Mouse (Mus musculus) intestine, postnatal 0 days (tissue): ENCODE results near the gene Olfr781. TPM values are rescaled to one million over a fixed set of nuclear protein-coding genes. Genes with fewer than 3 reads are reported as not detected.
"Not testable (repeated sequence)": the region's sequence is repeated elsewhere in the genome, so short reads cannot be mapped to it uniquely, and the experiment has no call there.

ENCODE experiments used
- ATAC-seq: fragments of 200-750 bp; cut with Nextera tagmentation; 2 replicates; pipeline ENCODE4 v1.8.0; 2017; ENCODE audit warnings: mild to moderate bottlenecking, moderate TSS enrichment, moderate library complexity
- H3K27ac ChIP-seq: fragments of 300-500 bp; sonication (generic); 2 replicates; pipeline ENCODE4 v1.5.1; 2014; ENCODE audit warnings: mild to moderate bottlenecking, low read depth, low read length, moderate library complexity
- H3K27me3 ChIP-seq: fragments of 300-500 bp; sonication (generic); replicated peaks from 2 replicates; pipeline ENCODE4 v1.6.1; 2014; ENCODE audit warnings: low read length, mixed read lengths; ENCODE audit not compliant: control insufficient read depth, insufficient read depth
- H3K36me3 ChIP-seq: fragments of 300-500 bp; sonication (generic); 2 replicates; pipeline ENCODE4 v1.6.1; 2014; ENCODE audit warnings: mild to moderate bottlenecking, moderate library complexity; ENCODE audit not compliant: control insufficient read depth, insufficient read depth
- H3K4me1 ChIP-seq: fragments of 300-500 bp; sonication (generic); replicated peaks from 2 replicates; pipeline ENCODE4 v1.6.1; 2014; ENCODE audit warnings: antibody characterized with exemption, low read length, mixed read lengths; ENCODE audit not compliant: control insufficient read depth, insufficient read depth
- H3K4me2 ChIP-seq: fragments of 300-500 bp; sonication (generic); replicated peaks from 2 replicates; pipeline ENCODE4 v1.6.1; 2014; ENCODE audit warnings: low read depth, mild to moderate bottlenecking, moderate library complexity
- H3K4me3 ChIP-seq: fragments of 300-500 bp; sonication (generic); 2 replicates; pipeline ENCODE4 v1.5.1; 2014; ENCODE audit warnings: low read depth, low read length
- H3K9ac ChIP-seq: fragments of 300-500 bp; sonication (generic); 2 replicates; pipeline ENCODE4 v1.6.1; 2014; ENCODE audit warnings: mild to moderate bottlenecking, low read depth, low read length
- H3K9me3 ChIP-seq: fragments of 300-500 bp; sonication (generic); 2 replicates; pipeline ENCODE4 v1.6.1; 2016; ENCODE audit warnings: mixed run types; ENCODE audit not compliant: control insufficient read depth
- CTCF ChIP-seq: sonication (generic); IDR thresholded peaks from 2 replicates; pipeline ENCODE4 v1.5.1; 2016; ENCODE audit warnings: low read depth, mild to moderate bottlenecking, control low read depth, antibody characterized with exemption, moderate library complexity
- WGBS: fragments of 180-500 bp; shearing (Covaris S2); extraction: QIAGEN DNeasy Blood & Tissue Kit; methylation state at CpG from one replicate; pipeline ENCODE4 v1.1.7; 2014; 5-methylcytosine and 5-hydroxymethylcytosine counted together
- polyA plus RNA-seq: library from polyadenylated mRNA; unstranded; fragments of >200 nt; fragmentation: Nextera tagmentation; extraction: Ambion mirVana; gene quantifications from 2 replicates; pipeline ENCODE4 v1.2.1, GENCODE M21; 2015

Gene Olfr781
- not detected in 2 replicates for polyA plus RNA-seq

DNA sequence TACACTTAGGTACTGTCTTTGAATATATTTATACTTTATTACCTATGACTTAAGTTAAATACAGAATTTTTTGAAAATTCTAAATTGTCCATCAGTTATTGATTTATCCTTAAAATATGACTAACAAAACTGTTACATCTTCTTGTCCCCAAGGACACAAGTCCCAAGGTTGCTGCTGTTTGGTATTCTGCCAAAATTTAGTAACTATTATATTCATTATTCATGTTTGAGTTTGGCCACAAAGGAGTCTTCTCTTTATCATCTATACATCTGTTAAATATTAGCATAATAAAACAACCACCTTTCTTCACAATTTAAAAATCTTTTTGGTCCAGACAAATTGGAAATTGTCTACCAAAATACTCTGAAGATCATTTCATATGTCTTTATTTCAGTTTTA, at the start of gene Olfr781:
Olfr781 (plus strand) TSS at position 301 of the 400 bp plus-strand sequence.
- Histone ChIP-seq H3K27me3 (no peaks in the 10 kb centered on the region), H3K9ac (no peak within 1 kb of the TSS), H3K27ac (no peak within 1 kb of the TSS), H3K4me3 (no peak within 1 kb of the TSS), H3K9me3 (no peaks in the 10 kb centered on the region), H3K4me1 (no peaks in the 10 kb centered on the region), H3K4me2 (no peak within 1 kb of the TSS), H3K36me3 (no peaks in the 10 kb centered on the region)
- no peak for TF ChIP-seq CTCF
- ATAC-seq, result no peak

DNA sequence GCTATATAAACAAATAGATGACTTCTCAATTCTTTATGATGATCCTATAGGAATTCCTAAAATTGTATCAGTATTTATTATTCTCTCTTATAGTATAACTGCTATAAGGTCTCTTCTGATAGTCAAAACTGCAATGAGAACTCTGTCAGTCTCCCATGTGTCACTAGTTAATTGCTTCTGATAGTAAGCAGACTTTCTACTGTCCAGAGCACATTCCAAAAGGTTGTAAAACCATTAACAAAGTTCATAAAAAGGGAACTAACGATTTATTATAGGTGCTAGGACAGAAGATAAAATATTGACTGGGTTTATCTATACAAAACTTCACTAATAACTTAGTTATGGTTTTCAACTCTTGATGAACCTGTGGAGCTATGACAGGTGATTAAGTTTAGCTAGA, 15.7 kb upstream of the Olfr781 start:
- 16% methylated on average over 1 of the region's 1 CpGs for WGBS
- not testable (repeated sequence) for H3K36me3 ChIP-seq, H3K9me3 ChIP-seq, H3K9ac ChIP-seq, H3K4me2 ChIP-seq, H3K4me3 ChIP-seq, H3K27ac ChIP-seq, H3K27me3 ChIP-seq, H3K4me1 ChIP-seq
- peak; percentile 31; the same call in 1 of the 2 replicates for ATAC-seq

DNA sequence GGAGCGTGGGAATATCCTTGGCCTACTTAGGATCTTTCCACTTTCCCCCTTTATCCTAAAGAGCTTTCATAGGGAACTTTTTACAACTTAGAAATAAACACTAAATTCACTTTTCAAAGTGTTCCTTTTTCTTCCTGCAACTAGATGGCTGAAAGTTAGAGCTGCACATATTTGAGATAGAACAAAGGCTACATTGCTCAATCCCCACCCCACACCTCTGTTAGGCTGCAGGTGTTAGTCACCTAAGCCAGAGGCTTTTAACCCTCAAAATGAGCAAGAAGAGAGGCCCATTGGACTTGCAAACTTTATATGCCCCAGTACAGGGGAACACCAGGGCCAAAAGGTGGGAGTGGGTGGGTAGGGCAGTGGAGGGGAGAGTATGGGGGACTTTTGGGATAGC, 15.1 kb upstream of the Olfr781 start:
- H3K9ac ChIP-seq, H3K4me3 ChIP-seq, H3K27me3 ChIP-seq, H3K9me3 ChIP-seq, H3K4me1 ChIP-seq, H3K4me2 ChIP-seq, H3K36me3 ChIP-seq, H3K27ac ChIP-seq: not testable (repeated sequence)
- WGBS, result no CpG with 5 or more reads among the region's 1 CpGs
- 0 out of 2 replicates have a peak, but pooled peaks have one; percentile 33 for ATAC-seq

DNA sequence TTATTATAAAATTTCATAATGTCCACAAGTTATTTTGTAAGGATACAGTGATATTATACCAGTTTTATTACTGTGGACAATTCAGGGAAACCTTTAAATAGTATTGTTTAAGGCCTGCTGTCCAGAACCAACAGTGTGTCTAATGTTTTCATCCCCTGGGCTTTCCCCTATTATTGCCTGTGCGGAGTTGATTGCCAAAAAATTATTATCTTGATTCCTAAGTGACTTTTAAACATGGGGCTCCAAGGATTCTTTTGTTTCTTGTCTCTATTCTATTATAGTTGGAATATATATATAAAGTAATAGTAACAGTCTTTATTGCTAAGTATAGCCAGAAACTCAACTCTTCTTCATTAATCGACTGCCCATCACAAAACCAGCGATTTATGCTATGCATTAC, 10.8 kb upstream of the Olfr781 start, which contains the start of gene Olfr780:
Olfr780 (plus strand) TSS at position 301 of the 400 bp plus-strand sequence.
- Histone ChIP-seq H3K36me3 (no peaks in the 10 kb centered on the region), H3K4me1 (no peaks in the 10 kb centered on the region), H3K27me3 (no peaks in the 10 kb centered on the region), H3K4me2 (no peak within 1 kb of the TSS), H3K4me3 (no peak within 1 kb of the TSS), H3K27ac (no peak within 1 kb of the TSS), H3K9ac (no peak within 1 kb of the TSS), H3K9me3 (no peaks in the 10 kb centered on the region)
- WGBS, result 85% methylated on average over 3 of the region's 3 CpGs
- no peak for ATAC-seq
- TF ChIP-seq CTCF, result no peak

DNA sequence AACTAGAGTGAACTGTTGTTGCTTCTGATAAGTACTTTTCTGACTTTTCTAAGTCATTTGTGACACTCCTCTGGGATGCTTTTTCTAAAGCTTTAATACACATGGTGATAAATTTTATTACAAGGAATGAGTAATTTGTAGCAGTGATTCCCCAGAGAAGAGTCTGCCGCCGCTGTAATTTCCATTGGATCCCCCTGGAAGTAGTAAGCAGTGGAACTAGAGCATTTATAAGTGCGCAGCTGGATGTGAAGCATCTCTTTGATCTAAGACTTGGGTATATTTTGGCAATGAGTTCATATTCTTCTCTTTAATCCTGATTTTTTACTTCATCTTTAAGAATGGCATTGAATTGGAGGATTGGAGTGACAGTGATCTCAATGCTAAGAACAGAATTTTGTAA, 19.9 kb downstream of the Olfr781 start, which contains the start of gene Olfr782:
Olfr782 (plus strand) TSS at position 301 of the 400 bp plus-strand sequence.
- no peak within 1 kb of the TSS for H3K27ac ChIP-seq
- no peak within 1 kb of the TSS for H3K9ac ChIP-seq
- WGBS, result 92% methylated on average over 3 of the region's 3 CpGs
- no peaks in the 10 kb centered on the region for H3K9me3 ChIP-seq
- H3K4me3 ChIP-seq, result no peak within 1 kb of the TSS
- ATAC-seq, result no peak
- no peaks in the 10 kb centered on the region for H3K4me1 ChIP-seq
- TF ChIP-seq CTCF, result no peak
- no peaks in the 10 kb centered on the region for H3K27me3 ChIP-seq
- no peak within 1 kb of the TSS for H3K4me2 ChIP-seq
- H3K36me3 ChIP-seq, result no peaks in the 10 kb centered on the region

DNA sequence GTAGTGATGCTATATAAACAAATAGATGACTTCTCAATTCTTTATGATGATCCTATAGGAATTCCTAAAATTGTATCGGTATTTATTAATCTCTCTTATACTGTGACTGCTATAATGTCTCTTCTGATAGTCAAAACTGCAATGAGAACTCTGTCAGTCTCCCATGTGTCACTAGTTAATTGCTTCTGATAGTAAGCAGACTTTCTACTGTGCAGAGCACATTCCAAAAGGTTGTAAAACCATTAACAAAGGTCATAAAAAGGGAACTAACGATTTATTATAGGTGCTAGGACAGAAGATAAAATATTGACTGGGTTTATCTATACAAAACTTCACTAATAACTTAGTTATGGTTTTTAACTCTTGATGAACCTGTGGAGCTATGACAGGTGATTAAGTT, 23.8 kb downstream of the Olfr781 start:
- H3K9ac ChIP-seq, H3K36me3 ChIP-seq, H3K27ac ChIP-seq, H3K4me1 ChIP-seq, H3K4me2 ChIP-seq, H3K27me3 ChIP-seq, H3K4me3 ChIP-seq, H3K9me3 ChIP-seq: not testable (repeated sequence)
- peak; percentile 77 for ATAC-seq
- 29% methylated on average over 2 of the region's 2 CpGs for WGBS

DNA sequence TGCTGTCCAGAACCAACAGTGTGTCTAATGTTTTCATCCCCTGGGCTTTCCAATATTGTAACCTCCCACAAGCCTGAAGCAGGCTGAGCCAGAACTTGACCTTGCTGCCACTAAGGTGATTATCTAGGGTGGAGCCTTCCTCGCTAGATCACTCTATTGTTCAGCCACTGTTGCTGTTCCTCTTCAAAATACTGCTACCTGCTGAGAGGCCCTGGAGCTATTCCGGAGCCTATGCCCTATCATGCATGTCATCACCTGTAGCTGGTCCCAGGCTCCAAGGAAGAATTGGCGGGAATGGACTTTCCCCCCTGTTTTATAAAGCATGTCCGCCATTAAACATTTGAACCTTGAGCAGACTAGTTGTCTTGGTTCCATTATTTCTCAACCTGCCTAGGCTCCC, 27.8 kb downstream of the Olfr781 start:
- not testable (repeated sequence) for H3K4me2 ChIP-seq, H3K36me3 ChIP-seq, H3K27ac ChIP-seq, H3K27me3 ChIP-seq, H3K9ac ChIP-seq, H3K9me3 ChIP-seq, ATAC-seq, H3K4me3 ChIP-seq, H3K4me1 ChIP-seq
- 87% methylated on average over 4 of the region's 4 CpGs for WGBS
